Mouse (Mus musculus): Measurements from ENCODE around the gene Dnah7a.

The Dnah7a gene

DNA sequence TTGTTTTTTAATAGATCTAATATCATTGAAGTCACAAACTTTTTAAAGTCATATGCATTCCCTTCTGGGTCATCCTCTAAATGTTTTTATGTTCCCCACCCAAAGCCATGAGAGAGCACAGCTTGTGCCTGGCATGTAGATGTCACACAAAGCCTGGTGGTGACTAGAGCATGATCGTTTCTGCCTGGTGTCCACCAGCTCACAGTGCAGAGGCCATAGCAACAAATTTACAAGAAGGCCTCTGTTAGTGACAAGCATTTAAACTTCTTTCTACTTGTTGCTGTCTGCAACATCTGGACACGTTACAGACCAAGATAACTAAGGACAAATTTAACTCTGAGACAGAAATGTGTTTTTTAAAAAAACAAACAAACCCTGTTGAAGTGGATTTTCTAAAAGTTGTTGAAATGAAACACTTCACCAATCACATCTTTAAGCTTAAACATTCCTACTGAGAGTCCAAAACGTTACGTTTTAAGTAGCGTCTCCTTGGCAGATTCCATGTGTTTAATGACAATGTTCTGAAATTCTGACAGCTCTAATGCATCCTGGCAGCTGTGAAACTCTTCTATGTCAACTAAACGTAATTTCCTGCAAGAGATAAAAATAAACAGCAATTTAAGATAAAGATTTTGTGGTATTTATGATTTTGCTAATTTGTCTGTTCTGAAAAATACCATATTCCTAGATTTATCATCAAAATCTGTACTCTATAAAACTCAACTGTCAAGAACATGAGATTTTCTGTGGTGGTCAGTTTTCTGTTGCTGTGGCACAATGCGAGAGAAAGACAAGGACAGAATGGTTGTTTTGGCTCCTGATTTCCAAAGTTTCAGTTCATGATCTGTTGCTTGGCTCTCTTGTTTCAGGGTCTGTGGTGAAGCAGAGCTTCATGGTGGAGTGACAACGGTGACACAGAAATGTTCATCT, 66.5 kb downstream of the Dnah7a start:
- 63% methylated on average over 8 of the region's 8 CpGs for WGBS

DNA sequence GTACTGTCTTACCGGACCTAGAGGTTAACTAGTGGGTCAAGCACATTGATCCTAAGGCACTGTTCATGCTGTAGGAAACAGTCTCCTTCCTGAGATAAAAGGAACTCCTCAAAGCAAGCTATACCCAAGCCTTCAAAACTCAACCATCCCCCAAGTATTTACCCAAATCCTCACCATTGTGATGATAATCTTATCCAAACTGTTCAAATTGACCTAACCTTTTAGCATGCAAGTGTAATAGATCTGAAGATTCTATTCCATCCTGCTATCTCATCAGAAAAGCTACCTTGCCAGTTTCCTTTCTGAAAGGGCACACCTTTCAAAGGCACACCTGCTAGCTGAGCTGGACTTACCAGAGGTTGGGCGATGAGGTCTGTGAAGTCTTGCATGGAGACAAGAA, 70.9 kb downstream of the Dnah7a start:
- WGBS: 72% methylated on average over 2 of the region's 2 CpGs

DNA sequence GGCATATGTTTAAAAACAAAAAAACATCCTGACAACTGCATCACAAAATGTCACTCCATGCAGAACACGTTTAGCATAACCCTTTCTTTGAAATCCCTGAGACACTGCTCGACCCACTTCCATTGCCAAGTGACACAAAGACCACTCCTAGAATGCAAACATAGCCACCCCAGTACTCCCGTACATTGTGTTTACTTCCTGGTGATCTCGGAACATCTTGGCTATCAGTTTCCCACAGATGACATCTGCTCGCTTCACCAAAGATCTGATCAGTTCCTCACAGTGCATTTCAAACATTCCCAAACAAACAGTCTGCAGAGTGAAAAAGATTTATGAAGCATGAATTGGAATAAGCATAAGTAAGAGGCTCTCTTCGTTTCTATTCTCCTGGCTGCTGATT, 76.6 kb downstream of the Dnah7a start:
- 34% methylated on average over 6 of the region's 6 CpGs for WGBS

DNA sequence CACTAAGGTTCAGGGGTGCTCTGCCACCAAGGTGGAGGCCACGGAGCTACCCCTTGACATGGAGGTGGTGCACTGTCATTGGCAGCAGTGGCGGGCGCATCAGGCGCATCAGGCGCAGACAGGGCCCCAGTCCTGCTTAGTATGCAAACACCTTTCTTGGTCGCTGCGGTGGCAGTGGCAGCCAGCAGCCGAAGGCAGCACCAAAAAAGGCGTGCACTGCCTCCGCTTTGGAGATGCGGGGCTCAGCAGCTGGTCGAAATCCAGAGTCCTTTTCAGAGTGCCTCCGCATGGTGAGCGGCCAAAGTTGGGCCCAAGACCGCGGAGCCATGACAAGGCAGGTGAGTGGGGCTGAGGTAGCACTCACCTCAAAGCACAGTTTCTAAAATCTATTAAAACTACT, 93.1 kb downstream of the Dnah7a start:
- 95% methylated on average over 16 of the region's 16 CpGs for WGBS

DNA sequence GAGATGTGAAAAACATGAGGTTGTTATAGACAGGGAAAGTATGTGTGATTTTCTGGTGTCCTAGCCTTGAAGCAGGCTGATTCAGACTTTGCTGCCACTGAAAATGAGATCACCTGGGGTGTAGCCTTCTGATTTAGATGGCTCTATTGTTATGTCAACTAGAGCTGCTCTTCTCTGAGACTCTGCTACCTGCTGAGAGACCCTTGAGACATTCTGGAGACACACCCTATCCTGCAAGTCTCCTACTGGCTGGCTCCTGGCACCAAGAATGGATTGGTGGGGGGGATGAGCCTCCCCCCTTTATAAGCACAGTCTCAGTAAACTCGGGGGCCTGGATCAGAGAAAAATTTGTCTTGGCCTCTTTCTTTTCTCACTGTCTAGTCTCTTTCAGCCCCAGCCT, 125.3 kb downstream of the Dnah7a start:
- WGBS: 29% methylated on average over 1 of the region's 1 CpGs

DNA sequence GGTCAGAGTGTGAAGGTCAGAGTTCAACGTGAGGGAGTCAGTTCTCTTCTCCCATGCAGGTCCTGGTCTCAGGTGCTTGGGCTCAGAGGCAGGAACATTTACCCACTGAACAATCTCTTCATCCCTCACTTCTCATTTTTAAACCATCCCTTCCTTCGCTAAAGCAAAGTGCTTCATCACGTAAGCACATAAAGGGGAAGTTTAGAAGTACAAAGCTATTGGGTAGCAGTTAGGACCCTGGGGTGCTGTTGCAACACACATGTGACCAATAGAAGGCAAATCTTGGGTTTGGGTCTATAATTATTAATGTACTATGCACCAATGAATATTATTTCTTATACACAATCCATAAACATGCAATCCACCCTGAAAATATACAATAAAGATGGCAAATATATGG, 148.7 kb downstream of the Dnah7a start:
- WGBS: 88% methylated on average over 3 of the region's 3 CpGs

DNA sequence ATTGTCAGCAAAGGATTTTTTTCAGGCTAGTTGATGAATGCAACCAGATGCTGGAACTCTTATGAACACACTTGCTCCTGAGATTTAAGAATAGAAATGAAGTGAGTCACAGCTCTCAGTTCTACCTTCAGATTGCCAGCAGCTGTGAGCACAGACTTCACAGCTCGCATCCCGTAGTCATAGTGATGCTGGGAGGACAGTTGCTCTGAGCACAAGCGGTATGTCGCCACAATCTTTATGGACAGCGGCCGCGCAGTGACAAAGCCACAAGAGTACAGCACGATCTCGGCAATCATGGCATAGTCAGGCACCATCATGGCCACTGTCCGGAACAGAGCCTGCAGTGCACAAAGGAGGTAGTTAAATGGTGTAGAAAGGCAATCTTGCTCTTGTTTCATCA, 159.6 kb downstream of the Dnah7a start:
- 64% methylated on average over 10 of the region's 10 CpGs for WGBS

DNA sequence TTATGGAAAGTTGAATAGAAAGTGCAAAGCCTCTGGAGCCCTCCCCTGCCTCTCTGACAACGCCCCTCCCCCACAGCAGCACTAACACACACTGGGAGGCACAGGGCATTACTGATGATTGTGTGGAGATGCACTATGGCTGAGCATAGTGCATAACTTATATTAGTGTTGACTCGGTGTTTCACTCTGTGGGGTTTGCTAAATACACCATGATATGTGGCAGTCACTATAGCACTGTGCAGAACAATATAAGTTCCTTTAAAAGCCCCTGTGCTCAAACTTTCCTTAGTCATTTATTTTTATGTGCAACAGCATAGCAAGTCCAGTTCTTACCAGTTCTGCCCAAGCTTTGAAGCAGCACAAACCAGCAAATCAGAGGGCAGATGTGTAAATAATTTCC, 168.2 kb downstream of the Dnah7a start:
- WGBS: 73% methylated on average over 2 of the region's 2 CpGs

DNA sequence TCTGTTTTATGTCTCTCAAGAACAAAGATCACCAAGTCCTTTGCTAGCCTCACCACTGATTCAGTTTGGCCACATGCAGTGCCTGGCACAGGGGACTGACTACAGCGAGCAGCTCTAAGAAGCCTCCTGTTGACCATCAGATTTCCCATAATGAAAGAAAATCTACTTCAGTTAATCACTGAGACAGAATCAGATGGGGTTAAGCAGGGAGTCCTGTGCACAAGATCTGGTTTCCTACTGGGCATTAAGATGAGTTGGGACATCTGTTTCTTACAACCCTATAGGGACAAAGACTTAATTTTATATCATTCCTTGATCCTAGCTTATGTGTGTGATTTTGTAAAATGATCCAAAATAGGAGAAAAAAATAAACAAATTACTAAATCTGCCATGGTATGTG, 171.8 kb downstream of the Dnah7a start:
- WGBS: 80% methylated on average over 1 of the region's 1 CpGs

DNA sequence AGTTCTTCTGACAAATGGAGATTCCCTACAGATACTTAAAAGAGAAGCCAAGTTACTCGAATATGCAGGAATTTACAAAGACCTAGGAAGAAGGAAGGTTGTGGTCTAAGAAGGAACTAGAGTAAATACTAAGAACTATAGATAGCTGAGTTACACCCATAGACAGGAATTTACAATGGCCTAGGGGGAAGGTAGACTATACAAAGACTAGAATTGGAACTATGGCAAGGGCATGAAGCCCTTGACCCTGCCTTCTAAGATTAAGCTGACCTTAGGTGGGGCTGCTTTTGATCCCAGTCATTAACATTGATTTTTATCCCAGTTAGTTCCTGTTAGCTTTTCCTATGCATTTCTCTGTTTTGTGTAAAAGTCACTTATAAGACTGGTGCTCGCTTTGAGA, 180.6 kb downstream of the Dnah7a start:
- WGBS: 82% methylated on average over 2 of the region's 2 CpGs

DNA sequence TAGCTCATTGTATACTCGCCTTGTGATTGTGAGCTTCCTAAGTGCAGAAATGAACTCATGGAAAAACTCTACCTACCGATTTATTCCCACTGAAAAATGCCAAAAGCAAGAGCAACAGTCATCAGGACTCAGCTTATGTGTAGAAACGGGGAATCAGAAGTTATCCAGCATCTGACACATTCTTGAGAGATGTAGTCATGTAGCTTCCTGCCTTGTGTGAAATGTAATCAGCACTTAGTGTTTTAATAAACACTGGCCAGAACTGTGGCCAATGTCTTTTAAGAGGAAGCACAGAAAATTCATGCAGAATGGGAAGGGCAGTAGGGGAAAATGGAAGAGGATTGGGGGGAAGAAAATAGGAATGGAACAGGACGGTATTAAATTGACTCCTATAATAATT, 232.9 kb downstream of the Dnah7a start:
- WGBS: 71% methylated on average over 4 of the region's 4 CpGs

DNA sequence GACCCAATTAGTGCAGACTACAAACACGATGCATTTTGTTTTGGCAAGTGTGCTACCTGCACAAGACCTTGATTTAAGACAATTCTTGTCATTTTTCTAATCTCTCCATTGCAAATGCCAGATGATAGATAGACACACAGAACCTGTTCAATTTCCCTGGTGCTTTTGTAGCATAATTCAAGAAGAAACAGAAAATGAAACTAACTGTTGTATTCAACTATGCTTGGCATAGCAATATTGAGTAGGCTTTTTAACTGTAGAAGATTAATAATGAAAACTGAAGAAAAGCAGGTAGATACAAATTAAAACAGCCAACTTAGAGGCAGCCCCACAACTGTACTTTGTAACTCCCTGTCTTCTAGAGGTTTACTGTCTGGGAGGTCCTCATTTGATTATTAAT, 234.5 kb downstream of the Dnah7a start:
- WGBS: 65% methylated on average over 1 of the region's 1 CpGs

DNA sequence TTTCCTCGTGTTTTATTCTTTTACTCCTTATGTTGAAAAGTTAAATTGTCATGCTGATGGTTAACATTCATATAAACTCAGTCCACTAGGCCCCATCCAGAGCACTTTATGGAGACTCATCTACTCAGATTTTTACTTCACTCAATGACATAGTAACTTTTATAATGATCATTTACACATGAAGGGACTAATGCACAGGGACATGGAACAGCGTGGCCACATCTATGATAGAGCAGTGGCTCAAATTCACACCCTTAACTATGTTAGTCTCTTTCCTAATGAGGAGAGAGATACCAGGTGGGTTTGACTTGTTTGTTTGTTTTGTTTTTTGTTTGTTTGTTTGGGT, 239.3 kb downstream of the Dnah7a start:
- WGBS: 88% methylated on average over 2 of the region's 2 CpGs

DNA sequence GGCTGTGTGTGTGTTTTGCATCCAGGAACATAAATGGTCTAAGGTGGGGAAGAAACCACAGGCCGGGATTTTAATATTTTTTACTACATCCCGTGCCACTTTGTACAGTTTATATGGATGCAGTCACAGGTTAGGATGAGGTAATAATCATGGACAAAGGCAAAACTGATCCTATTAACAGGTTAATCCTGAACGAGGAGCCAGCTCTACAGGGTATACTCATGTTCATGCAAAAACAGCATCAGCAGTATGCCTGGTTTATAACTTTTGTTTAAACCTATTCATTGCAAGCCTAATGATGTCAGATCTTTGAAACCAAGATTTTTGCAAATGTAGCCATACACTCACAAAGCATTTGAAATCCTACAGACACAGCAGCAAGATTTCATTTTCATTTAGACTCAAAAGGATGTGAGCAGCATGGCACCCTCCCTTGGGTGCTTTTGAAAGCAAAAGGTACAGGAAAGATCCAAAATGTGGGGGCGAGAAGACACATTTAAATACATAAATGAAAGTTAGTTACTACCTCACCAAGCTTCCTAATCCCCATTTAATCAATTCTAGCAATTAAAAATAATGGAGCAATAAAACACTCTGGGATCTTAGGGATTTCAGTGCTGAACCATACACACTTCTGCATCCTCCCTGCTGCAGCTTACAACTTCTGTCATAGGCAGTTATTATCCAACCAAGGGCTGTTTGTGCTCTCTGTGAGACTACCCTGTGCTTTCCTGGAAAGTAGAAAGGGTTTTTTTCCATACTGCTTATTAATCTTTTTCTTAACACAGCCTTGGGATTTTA, 239.9 kb downstream of the Dnah7a start:
- 73% methylated on average over 4 of the region's 4 CpGs for WGBS

DNA sequence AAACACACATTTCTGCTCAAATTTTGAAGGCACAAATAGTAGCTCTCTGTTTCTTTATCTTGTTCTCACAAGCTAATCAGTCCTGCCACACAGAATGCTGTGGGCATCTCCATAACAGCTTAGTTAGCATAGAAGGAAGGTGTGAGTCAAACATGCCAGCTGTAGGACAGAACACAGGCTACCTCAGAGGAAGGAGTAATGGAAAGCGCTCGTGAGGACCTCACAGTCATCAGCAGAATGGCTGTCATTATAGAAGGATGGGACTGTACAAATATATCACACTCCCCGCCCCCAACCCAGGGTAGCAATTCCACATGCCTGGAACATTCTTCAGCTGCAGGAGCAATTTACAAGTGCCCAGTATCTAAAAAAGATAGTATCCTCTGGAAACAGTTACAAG, 267.4 kb downstream of the Dnah7a start:
- 64% methylated on average over 3 of the region's 3 CpGs for WGBS

DNA sequence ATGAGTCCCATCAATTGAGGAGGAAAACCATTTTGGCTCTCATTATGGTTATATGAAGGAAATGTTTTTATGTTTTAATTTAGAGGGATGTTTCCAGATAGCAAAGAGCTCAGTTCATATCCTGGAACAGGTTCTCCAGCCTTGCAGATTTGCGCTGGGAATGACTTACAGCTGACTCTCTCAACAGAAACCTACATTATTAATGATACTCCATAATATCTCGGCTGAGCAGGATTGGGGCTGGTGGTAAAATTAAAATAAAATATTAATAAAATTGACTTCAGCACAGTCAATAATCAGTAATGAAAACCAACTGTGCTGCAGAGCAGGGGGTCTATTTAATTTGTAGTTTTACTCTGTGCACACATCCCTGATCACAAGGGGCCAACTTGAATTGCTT, 274.2 kb downstream of the Dnah7a start:
- WGBS: 96% methylated on average over 2 of the region's 2 CpGs

DNA sequence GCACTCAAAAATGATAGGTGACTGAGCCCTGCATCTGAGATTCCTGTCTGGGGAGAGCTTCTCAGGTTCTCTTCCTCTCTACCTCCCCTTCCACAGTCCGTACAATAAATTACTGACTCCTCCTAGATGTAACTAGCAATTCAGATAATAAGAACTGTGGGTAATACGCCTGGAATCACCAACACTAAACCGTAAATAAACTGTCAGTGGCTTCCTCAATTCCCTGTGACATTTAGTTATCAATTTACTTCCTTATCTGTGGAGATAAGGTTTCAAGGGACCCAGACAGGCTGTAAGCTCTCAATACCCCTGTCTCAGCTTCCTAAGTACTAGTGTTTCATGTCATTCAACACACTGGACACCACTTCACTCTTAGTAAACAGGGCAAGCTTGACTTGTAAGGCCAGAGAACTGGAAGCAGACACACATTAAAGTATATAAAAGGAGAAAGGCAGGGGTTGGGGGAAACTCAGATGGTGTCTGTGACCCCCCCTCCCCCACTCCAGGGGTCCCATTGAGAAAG, 300.7 kb downstream of the Dnah7a start:
- 83% methylated on average over 3 of the region's 3 CpGs for WGBS

DNA sequence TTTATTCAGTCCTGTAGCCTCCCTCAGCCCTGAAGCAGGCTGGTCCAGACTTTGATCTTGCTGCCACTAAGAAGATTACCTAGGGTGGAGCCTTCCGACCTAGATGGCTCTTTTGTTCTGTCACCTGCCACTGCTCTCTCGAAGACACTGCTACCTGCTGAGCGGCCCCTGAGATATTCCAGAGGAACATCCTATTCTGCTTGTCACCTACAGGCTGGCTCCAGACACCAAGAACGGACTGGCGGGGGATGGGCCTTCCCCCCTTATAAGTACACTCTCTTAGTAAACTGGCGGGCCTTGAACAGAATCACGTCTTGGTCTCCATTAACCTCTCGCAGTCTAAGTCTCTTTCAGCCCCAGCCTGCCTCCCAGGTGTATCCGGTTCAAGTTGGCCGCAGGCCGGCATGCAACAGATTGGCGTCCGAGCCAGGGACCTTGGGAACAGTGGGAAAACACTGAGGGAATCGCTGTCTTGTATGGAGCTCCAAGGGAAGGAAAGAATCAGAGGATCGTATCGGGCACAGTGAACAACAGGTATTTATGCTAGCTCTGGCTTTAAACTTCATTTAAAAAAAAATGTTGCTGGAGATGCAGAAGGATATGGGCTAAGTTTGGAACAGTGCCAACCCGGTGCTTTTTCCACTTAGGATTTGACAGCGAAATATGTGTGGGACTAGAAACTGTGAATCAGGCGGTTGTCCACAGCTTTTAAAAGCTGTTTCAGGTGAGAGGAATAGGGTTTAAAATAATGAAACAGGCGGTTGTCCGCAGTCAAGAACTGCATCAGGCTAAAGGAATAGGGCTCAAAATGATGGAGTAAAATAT, 312.4 kb downstream of the Dnah7a start:
- 25% methylated on average over 21 of the region's 21 CpGs for WGBS

DNA sequence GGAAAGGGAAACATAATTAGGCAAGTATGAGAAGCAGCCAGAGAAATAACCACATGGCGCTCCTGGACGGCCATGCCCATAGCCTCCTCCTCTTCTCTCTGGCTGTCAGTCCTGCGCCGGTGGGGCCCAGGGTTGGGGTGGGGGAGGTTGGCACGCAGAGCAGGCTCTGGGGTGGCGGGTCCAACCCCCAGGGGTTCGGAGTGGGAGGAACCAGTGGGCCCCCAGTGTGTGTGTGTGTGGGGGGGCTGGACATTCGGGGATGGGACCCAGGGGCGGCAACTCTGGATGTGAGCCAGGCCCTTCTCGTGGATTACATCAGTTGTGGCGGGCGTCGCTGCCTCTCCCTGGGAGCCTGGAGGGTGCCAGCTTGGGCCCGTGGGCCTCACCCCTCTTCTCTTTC, 317.8 kb downstream of the Dnah7a start:
- WGBS: 88% methylated on average over 11 of the region's 14 CpGs

DNA sequence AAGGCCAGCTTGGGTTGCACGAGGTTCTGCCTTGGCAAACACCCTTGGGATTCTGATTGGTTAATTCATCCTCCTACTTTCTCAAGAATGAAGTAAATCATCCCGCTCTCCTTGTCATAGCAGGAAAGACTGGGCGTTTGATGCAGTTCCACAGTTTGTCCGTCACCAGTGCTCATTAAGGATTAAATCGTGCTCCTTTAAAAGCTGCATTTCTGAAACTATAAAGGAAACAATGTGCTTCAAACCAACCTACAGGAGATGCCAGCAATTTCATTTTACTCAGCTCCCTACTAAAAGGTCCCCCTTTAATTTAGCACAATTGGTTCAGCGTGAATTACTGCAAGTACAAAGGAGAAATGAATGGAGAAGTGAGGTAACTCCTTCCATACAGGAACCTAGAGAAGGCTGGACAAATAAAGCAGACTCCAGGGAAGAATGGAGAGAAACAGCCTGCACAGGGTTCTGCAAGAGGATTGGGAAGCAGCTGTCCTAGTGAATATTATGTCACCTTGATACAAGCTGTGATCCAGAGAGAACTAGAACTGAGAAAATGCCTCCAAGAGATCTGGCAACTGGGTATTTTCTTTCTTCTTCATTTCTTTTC, 322.4 kb downstream of the Dnah7a start:
- 53% methylated on average over 6 of the region's 6 CpGs for WGBS

DNA sequence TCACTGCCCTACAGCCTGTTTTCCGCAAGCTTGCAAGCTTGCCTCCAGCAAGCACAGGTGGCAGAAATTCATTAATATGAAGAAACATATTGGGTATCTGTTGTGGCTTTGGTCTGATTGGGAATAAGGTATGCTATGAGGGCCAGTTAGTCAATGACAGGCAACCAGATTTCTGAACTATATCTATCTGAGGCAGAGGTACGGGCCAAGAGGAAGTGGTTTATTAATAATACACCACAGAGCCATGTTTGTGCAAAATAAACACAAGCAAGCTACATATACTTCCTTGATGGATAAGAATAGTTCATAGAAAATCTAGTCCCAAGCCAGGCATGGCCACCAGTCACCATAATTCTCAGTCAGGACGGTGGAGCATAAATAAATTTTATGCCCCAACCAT, 328.9 kb downstream of the Dnah7a start:
- WGBS: 84% methylated on average over 3 of the region's 3 CpGs

DNA sequence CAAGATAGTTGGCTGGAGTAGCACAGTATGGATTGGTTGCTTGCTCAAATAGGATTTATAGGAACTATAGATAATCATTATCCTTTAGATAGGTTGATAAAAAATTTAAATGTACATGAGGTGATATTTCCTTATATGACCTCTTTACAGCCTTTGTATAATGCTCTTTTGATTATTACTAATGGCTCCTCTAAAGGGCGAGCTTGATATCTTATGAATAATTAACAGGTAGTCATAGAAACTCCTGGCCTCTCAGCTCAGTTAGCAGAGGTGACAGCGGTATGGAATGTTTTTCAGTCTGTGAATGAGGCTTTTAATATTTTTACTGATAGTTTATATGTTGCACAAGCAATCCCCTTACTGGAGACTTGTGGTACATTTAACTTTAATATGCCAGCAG, 330.6 kb downstream of the Dnah7a start:
- WGBS: 91% methylated on average over 2 of the region's 2 CpGs
